Mouse (Mus musculus): ENCODE results near the gene Ppfibp2.

Ppfibp2 gene

DNA sequence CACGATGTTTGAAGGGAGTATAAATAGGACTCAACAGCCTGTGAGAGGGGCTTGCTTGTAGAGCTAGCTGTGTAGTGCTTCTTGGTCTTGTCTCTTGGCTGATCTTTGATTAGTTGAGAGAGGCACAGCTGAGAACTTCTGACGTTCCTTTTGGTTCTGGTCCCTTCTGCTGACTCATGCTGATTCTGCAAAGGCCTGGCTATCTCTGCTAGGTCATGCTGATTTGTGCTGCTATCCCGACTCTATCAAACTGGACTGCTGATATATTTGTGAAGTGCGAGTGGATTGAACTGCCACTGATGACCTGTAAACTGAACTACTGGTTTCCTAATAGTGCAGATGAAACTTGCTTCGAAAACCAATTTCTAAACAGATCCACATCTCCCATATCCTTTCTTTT lies 15.9 kb downstream of the Ppfibp2 start:
- no peak for DNase-seq (ENCODE audit: extremely low spot score)

- no peak for DNase-seq (ENCODE audit: extremely low spot score)
These were observed 23.3 kb downstream of the Ppfibp2 start for GRCm38 (mm10) chr7:107618028-107618992.

GRCm38 (mm10) chr7:107619225-107619624 lies 24.2 kb downstream of the Ppfibp2 start:
- no peak for DNase-seq (ENCODE audit: extremely low spot score)

GRCm38 (mm10) chr7:107620137-107620536 lies 25.1 kb downstream of the Ppfibp2 start:
- DNase-seq (ENCODE audit: extremely low spot score): no peak

DNA sequence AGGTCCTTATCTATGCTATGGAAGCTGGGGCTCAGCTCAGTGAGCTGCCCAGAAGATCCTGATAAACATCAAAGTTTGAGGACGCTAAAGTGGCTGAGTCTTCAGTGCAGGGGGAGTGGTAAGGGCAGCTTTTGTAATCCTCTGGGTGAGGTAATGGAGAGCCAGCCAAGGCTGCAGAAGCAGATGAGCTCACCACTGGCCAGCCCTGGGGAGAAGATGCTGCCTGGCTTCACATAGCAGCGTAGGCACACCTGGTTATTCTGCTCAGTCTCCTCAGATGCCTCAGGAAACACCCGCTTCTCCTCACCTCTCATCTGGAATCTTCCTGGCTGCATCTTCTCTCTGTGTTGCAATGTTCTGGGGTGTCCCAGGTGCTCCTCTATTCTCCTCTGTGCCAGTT lies 29.4 kb downstream of the Ppfibp2 start:
- DNase-seq (ENCODE audit: extremely low spot score): no peak

DNA sequence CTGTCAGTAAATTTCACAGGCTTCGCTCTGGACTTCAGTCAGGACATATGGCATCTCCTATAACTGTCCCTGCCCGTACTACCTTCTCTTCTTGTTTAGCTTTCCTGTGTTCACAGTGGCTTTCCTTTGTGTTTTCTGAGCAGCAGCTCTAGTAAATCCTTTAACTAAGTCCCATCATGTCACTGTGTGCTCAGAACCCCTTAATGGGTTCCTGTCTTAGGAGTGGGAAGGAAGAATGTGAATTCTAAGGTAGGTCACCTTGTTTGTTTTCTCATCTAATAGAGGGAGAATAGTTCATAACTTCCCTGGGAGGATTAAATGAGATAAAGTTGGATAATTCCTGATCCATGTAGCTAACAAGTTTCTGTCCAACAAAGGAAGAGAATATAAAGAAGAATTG lies 30.1 kb downstream of the Ppfibp2 start, which contains the start of gene 5330417H12Rik:
Gene 5330417H12Rik, minus strand, starts transcription at position 101 of the 400 bp plus-strand sequence.
- no peak for DNase-seq (ENCODE audit: extremely low spot score)

DNA sequence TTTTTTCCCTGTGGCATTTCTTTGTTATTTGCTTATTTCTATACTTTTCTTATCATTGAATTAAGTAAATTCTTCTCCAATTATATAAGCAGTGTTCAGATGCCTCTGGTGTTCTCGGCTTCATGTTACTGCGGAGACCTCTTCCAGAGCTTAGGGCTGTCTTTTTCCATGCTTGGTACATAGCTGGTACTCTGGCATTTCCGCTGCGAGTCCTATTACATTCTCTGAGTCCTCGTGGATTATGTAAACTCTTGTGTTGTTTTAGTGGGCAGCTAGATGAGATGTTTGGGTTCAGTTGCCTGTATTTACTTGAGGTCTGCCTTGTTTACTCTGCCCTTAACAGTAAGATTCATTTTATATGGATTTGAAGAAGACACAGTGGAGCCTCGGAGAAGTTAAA lies 30.8 kb downstream of the Ppfibp2 start:
- no peak for DNase-seq (ENCODE audit: extremely low spot score)

GRCm38 (mm10) chr7:107628383-107628782 lies 33.4 kb downstream of the Ppfibp2 start:
- DNase-seq (ENCODE audit: extremely low spot score): no peak

- no peak for DNase-seq (ENCODE audit: extremely low spot score)
These were observed 38.2 kb downstream of the Ppfibp2 start for GRCm38 (mm10) chr7:107633201-107633600.

DNA sequence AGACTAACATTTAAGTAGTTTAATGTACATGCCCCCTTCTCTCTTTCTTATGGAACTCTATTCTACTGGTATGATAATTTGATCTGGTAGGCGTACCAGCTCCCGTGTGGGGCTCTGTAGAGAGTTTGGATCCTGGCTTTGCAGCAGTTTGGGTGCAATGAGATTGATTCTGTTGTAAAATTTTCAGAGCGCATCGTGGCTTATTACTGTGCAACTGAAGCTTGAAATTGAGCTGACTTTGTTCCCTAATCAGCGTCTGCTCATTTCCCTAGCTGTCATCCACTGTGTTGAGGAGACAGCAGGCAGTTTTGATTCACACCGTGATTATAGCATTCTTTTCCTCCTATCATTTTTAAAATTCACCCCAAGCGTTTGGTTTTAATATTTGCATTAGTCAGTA lies 42.4 kb downstream of the Ppfibp2 start:
- no peak for DNase-seq (ENCODE audit: extremely low spot score)

- DNase-seq (ENCODE audit: extremely low spot score): no peak
These were observed 43.0 kb downstream of the Ppfibp2 start for GRCm38 (mm10) chr7:107638026-107638425.

- no peak for DNase-seq (ENCODE audit: extremely low spot score)
These were observed 47.7 kb downstream of the Ppfibp2 start for GRCm38 (mm10) chr7:107642586-107643275.

GRCm38 (mm10) chr7:107644987-107645386 lies 50.0 kb downstream of the Ppfibp2 start:
- no peak for DNase-seq (ENCODE audit: extremely low spot score)

- DNase-seq (ENCODE audit: extremely low spot score): no peak
These were observed 54.1 kb downstream of the Ppfibp2 start for GRCm38 (mm10) chr7:107648937-107649688.

GRCm38 (mm10) chr7:107649990-107650389 lies 55.0 kb downstream of the Ppfibp2 start:
- no peak for DNase-seq (ENCODE audit: extremely low spot score)

DNA sequence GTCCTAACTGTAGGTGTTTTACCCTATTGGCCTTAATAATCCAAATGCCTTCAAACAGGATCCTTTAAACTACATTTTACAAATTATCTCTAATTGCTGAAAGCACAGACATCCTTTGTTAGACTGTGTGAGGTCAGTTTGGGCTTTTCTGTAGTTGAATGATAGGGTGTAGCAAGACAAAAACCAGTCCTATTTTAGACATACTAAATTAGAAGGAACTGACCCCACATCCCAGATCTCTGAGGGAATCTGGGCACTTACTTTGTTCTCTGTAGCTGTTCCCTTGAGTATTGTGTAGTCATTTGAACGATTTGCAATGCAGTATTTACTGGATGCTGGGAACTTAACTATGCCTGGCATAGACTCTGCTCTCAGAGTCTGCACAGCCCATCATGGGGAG lies 56.8 kb downstream of the Ppfibp2 start:
- no peak for DNase-seq (ENCODE audit: extremely low spot score)

DNA sequence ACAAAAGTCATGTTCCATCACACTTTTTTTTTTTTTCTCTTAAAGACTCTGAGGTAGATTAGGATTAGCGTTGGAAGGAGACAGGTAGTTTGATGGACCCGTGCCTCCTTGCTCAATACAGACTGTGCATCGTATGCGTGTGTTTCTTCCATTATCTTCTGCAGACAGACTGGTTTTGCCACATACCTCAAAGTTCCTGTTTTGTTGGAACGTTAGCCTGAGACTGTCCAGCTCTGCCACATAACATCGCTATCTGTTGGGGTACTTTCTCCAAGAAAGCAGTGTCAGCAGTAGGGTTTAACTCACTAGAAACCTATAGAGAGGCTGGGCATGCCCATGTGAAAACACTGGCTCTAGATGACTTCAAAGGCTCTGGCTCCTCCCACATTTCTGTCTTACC lies 61.4 kb downstream of the Ppfibp2 start:
- DNase-seq (ENCODE audit: extremely low spot score): no peak

DNA sequence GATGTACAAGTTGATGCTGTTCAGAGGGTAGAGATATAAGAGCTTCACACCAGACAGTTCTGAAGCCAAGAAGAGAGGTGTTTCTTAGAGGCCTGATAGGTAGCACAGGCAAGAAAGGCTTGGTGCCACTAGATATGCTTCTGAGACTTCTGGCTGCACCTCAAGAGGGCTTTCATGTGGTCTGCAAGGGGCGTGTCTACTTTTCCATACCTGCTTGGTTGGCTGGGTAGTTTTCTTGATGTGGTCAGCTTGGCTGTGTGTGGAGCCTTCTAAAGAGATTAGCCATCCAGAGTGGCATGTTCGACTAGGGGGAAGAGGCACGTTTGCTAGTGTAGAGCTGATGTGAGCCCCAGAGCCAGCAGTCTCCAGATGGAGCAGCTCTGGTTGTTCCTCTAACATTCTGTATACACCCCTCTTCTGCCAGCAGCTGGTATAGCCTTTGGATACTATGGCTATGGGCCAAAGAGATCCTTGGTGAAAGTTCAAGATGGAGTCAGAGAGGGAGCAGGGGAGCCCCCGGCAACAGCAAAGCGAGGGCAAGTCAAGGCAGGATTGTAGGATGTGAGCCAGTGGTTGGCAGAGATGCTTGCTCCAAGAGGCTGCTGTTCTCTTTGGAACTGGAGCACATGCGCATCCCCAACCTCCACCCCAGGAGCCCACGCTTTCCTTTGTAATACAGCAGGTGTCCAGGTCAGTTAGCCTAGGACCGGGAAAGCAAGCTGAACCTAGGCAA lies 64.3 kb downstream of the Ppfibp2 start:
- DNase-seq (ENCODE audit: extremely low spot score): no peak

DNA sequence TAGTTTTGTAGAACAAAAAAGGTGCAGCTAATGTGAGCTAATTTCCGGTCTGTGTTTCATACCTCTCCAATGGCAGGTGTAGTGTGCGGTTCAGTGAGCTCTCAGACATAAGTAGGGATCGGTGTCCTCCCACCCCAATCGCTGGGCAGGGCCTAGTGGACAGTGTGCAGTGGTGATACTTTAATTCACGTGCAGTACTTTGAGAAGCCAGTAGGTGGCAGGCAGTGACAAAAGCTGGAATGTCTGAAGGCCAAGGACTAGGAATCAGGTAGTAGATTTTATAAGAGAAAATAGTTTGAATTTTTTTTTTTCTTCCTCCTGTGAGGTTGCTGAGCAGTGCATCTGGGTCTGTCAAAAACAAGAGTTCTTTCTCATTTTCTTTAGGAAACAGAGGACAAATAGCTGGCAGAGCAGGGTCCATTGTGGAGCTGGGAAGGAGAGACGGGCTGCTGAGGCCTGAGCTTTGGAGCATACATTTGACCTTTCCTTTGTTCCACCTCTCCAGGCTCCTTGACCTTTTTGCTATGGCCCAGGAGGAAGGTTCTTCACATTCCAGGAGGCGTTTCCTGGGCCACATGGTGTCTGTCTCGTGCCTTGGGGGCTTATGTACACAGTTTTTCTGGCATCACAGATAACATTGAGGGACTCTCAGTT lies 66.3 kb downstream of the Ppfibp2 start:
- peak; percentile 88 for DNase-seq (ENCODE audit: extremely low spot score)

DNA sequence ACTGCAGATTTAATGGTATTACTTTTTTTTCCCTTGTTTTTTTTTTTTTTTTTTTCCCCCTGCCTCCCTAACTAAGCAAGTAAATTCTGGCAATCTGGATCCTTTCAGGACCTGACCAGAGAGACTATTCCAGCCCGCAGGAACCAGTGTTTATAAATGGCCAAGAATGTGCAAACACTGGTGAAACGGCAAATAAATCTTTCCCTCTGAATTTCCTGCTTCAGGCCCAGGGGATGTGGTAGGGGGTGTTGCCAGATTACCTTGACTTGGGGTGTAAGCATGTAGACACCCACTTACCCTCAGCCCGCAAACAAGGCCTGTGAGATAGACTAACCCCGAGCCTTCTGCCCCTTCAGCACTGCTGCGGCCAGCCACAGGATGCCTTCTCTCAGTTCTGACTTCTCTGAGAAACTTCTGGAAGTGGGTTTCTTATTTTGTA lies 66.9 kb downstream of the Ppfibp2 start:
- peak; percentile 39 for DNase-seq (ENCODE audit: extremely low spot score)

DNA sequence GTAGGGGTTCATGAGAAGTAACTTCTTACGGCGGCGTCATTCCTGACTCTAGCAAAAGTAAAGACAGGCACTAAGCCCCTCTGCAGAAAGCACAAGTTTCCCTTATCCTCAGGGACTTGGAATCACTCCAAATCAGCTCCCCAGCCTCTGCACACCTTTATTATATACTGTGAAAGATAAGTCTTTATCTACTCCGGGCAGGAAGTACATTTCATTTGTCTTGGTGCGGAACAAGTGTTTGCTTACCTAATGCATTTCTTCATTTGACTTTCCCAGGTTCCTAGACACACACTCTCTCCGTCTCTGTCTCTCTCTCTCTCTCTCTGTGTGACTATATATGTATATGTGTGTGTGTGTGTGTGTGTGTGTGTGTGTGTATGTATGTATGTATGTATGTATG lies 68.6 kb downstream of the Ppfibp2 start:
- DNase-seq (ENCODE audit: extremely low spot score): no peak
